Mouse (Mus musculus) midbrain, embryonic 12.5 days (tissue): ENCODE data around the gene Hoxd8. TPM values are rescaled to one million over a fixed set of nuclear protein-coding genes. Genes with fewer than 3 reads are reported as not detected.

ENCODE experiments used
- ATAC-seq: fragments of 200-750 bp; cut with Nextera tagmentation; 2 replicates; pipeline ENCODE4 v1.8.0; 2017; ENCODE audit warnings: low read depth, moderate TSS enrichment, moderate library complexity; ENCODE audit not compliant: low FRiP score
- H3K27ac ChIP-seq: fragments of 300-500 bp; sonication (generic); replicated peaks from 2 replicates; pipeline ENCODE4 v1.5.1; 2016; ENCODE audit warnings: mild to moderate bottlenecking
- H3K27me3 ChIP-seq: fragments of 300-500 bp; sonication (generic); 2 replicates; pipeline ENCODE4 v1.6.1; 2016; ENCODE audit warnings: mild to moderate bottlenecking
- H3K36me3 ChIP-seq: fragments of 300-500 bp; sonication (generic); 2 replicates; pipeline ENCODE4 v1.6.1; 2016
- H3K4me1 ChIP-seq: fragments of 300-500 bp; sonication (generic); 2 replicates; pipeline ENCODE4 v1.6.1; 2016
- H3K4me2 ChIP-seq: fragments of 300-500 bp; sonication (generic); replicated peaks from 2 replicates; pipeline ENCODE4 v1.6.1; 2016; ENCODE audit warnings: mild to moderate bottlenecking, moderate library complexity
- H3K4me3 ChIP-seq: fragments of 300-500 bp; sonication (generic); 2 replicates; pipeline ENCODE4 v1.5.1; 2016; ENCODE audit warnings: mild to moderate bottlenecking
- H3K9ac ChIP-seq: fragments of 300-500 bp; sonication (generic); replicated peaks from 2 replicates; pipeline ENCODE4 v1.6.1; 2016; ENCODE audit warnings: mild to moderate bottlenecking, moderate library complexity
- H3K9me3 ChIP-seq: fragments of 300-500 bp; sonication (generic); 2 replicates; pipeline ENCODE4 v1.6.1; 2016; ENCODE audit warnings: mild to moderate bottlenecking
- WGBS: fragments of 180-500 bp; shearing (Covaris S2); methylation state at CpG from one replicate; pipeline ENCODE4 v1.1.7; 2016; 5-methylcytosine and 5-hydroxymethylcytosine counted together
- polyA plus RNA-seq: library from polyadenylated mRNA; unstranded; fragments of >200 nt; fragmentation: Nextera tagmentation; extraction: Ambion mirVana; gene quantifications from 2 replicates; pipeline ENCODE4 v1.2.1, GENCODE M21; 2016

Gene Hoxd8
- polyA plus RNA-seq = 0.08 and 0.15 TPM in 2 replicates

DNA sequence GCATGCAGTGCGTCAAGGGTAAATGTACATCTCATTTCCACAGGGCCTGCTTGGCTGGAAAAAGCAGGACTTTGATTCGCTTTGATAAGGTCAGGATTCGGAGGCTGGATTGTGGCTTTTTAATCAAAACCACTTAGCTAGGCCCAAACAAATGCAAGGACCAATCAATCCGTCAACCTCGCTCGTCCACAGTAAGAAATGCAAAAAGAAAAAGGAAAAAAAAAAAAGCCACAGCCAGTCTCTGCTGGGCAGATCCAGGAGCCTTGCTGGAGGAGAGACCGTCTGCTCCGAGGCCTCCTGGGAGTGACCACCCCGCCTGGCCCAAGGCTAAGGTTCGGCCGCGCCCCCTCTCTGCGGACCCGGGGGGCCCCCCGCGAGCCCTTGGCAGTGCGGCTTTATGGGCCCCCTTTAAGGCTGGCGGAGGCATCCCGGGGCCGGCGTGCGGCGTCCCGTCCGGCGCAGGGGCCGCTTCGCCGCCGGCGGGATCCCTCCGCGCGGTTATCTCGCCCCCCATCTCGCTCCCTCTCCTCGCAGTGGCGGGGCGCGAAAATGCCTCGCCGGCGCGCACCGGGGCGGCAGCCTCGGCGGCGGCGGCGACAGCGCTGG lies at the start of gene Hoxd8:
Gene Hoxd8 (plus strand): TSS at position 223 of the 606 bp plus-strand sequence.
- 0 out of 2 replicates have a peak, but pooled peaks have one; percentile 27 for ATAC-seq
- peaks cover 13% of the 10 kb centered on the region for H3K4me1 ChIP-seq
- H3K27me3 ChIP-seq = peaks cover 92% of the 10 kb centered on the region
- 0 out of 2 replicates have a peak within 1 kb of the TSS, but pooled peaks have one; percentile 20 for H3K9ac ChIP-seq
- no peak within 1 kb of the TSS for H3K27ac ChIP-seq
- no peaks in the 10 kb centered on the region for H3K36me3 ChIP-seq
- peak within 1 kb of the TSS; percentile 38 for H3K4me3 ChIP-seq
- H3K9me3 ChIP-seq = no peaks in the 10 kb centered on the region
- under 1% methylated on average over 38 of the region's 52 CpGs for WGBS
- H3K4me2 ChIP-seq = peak within 1 kb of the TSS; percentile 53

- H3K4me2 ChIP-seq = peak overlapping the region; percentile 50; the same call in 1 of the 2 replicates
These were observed 49.5 kb upstream of the Hoxd8 start for GRCm38 (mm10) chr2:74654743-74655419.

DNA sequence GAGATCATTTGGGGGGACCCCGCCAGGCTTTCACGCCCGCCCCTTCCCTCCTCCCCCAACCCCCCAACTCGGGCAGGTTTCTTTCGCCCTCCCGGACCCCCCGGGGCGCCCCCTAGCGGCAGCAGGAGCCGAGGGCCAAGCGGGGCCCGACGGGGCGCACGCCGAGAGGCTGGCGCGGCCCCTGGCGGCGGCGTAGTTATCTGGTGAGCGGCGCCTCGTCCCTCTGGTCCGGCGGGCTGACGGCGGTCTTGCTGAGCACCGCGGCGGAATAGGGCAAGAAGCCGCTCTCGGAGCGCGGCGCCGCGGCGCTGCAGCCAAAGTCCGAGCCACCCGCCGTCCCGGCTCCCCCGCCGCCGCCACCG lies 49.0 kb upstream of the Hoxd8 start:
- WGBS = under 1% methylated on average over 42 of the region's 47 CpGs
- H3K9ac ChIP-seq = peak overlapping the region; percentile 31; the same call in 1 of the 2 replicates
- no peaks in the 10 kb centered on the region for H3K9me3 ChIP-seq
- no peaks in the 10 kb centered on the region for H3K36me3 ChIP-seq
- H3K4me3 ChIP-seq = peak overlapping the region; percentile 38
- H3K27ac ChIP-seq = no peak overlapping the region
- peaks cover 84% of the 10 kb centered on the region for H3K27me3 ChIP-seq
- no peak for ATAC-seq
- H3K4me1 ChIP-seq = peaks cover 7% of the 10 kb centered on the region
- peak overlapping the region; percentile 50 for H3K4me2 ChIP-seq

More at GRCm38 (mm10) chr2:74654743-74655419, 49.5 kb upstream of the Hoxd8 start:
- Histone ChIP-seq H3K27me3 (peaks cover 85% of the 10 kb centered on the region), H3K9me3 (no peaks in the 10 kb centered on the region), H3K36me3 (no peaks in the 10 kb centered on the region), H3K4me3 (0 out of 2 replicates have a peak overlapping the region, but pooled peaks have one; percentile 7), H3K4me1 (peaks cover 7% of the 10 kb centered on the region), H3K27ac (no peak overlapping the region), H3K9ac (no peak overlapping the region)
- no peak for ATAC-seq
- 3% methylated on average over 14 of the region's 20 CpGs for WGBS

DNA sequence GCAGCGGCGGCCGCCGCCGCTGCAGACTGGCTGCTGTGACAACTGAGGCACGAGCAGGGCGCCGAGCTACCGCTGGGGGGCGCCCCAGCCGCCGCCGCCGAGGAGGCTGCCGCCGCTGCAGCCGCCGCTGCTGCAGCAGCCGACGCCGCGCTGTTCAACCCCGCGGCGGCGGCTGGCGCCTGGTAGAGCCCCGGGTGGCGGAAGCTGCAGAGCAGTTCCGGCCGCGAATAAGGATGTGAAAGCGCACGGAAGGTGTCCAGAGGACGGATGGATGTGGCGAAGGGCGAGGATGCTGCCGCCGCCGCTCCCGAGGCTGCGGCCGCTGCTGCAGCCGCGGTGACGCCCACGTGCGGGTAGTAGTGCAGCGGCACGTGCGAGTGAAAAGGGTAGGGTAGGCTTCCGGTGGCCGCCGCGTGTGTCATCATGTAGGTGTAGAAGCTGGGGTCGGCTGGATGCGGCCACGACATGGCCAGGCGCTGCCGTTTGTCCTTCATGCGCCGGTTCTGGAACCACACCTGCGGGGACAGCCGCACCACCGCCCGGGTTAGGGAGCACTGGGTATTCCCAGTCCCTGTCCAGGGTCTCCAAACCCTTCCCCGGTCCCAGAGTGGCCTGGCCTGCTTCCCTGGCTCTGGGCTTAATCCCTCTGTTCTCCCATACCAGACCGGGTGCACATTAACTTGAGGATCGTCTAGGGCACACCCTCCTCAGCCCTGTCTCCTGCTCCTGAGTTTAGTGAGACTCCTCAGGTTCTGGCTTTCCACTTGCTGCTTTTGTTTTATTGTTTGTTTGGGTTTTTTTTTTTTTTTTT lies 48.4 kb upstream of the Hoxd8 start:
- H3K4me1 ChIP-seq = peaks cover 7% of the 10 kb centered on the region
- H3K27me3 ChIP-seq = peaks cover 85% of the 10 kb centered on the region
- peak overlapping the region; percentile 31; the same call in 1 of the 2 replicates for H3K9ac ChIP-seq
- no peak overlapping the region for H3K27ac ChIP-seq
- H3K36me3 ChIP-seq = no peaks in the 10 kb centered on the region
- H3K9me3 ChIP-seq = no peaks in the 10 kb centered on the region
- peak overlapping the region; percentile 38 for H3K4me3 ChIP-seq
- under 1% methylated on average over 64 of the region's 69 CpGs for WGBS
- H3K4me2 ChIP-seq = peak overlapping the region; percentile 50
- no peak; the same call in 1 of the 2 replicates for ATAC-seq

DNA sequence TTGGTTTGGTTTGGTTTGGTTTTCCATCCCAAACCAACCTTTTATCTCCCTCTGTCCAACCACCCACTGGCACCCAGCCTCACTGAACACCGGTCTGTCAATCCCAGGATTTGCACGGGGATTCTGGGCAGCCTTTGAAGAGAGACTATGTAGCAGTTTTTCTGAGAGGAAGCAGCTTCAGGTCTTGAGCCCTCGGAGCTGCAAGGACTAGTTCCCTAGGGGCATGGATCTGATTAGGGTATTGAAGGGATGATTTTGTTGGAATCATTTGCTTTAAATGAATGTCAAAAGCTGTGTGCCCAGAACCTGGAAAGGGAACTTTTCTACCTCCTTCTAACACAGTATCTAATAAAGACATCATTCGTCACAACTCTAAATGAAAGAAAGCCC lies 47.8 kb upstream of the Hoxd8 start:
- H3K27ac ChIP-seq = no peak overlapping the region

DNA sequence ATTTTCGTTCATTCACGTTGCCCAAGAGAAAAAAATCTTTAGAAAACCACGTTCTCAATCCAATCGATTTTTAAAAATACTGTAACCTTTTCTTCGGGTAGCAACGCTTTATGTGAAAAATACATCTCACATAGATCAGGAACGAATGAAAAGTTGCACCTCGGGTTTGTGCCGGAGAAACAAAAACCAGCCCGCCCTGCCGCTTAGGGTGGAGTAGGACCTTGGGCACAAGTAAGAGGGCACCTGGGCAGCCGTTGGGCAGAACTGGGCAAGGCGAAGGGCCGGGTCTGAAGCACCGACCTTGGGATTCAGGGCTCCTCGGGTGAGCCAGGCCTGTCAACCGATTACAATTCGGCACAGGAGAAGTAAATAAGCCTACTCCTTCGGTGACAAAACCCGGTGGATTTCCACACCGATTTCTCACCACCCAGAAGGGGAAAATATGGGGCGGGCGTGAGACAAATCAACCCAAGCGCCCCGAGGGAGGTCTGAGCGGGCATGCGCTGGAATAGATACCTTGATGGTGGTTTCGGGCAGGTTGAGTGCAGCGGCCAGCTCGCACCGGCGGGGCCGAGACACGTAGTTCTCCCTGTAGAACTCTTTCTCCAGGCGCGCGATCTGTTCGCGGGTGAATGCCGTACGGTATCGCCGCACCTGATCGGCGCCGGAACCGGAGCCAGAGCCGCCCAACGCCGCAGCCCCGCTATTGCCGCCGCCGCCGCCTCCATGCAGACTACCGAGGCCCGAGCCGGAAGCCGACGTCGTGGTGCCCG lies 47.0 kb upstream of the Hoxd8 start:
- Histone ChIP-seq H3K27me3 (peaks cover 87% of the 10 kb centered on the region), H3K27ac (no peak overlapping the region; the same call in 1 of the 2 replicates), H3K9ac (0 out of 2 replicates have a peak overlapping the region, but pooled peaks have one; percentile 6), H3K4me3 (peak overlapping the region; percentile 27), H3K4me2 (no peak overlapping the region), H3K9me3 (no peaks in the 10 kb centered on the region), H3K36me3 (no peaks in the 10 kb centered on the region), H3K4me1 (peaks cover 10% of the 10 kb centered on the region)
- no peak for ATAC-seq
- 3% methylated on average over 62 of the region's 62 CpGs for WGBS

More for the DNA sequence above, 47.8 kb upstream of the Hoxd8 start:
- Histone ChIP-seq H3K9ac (no peak overlapping the region), H3K4me2 (no peak overlapping the region), H3K4me1 (peaks cover 8% of the 10 kb centered on the region), H3K9me3 (no peaks in the 10 kb centered on the region), H3K4me3 (no peak overlapping the region; the same call in 1 of the 2 replicates), H3K36me3 (no peaks in the 10 kb centered on the region), H3K27me3 (peaks cover 87% of the 10 kb centered on the region)
- no peak for ATAC-seq
- WGBS = 2% methylated on average over 4 of the region's 4 CpGs

GRCm38 (mm10) chr2:74658024-74658666 lies 46.3 kb upstream of the Hoxd8 start:
- H3K9me3 ChIP-seq = no peaks in the 10 kb centered on the region
- H3K27me3 ChIP-seq = peaks cover 92% of the 10 kb centered on the region
- H3K4me1 ChIP-seq = peaks cover 10% of the 10 kb centered on the region
- peak overlapping the region; percentile 27 for H3K4me3 ChIP-seq
- H3K27ac ChIP-seq = peak overlapping the region; percentile 49; the same call in 1 of the 2 replicates
- H3K9ac ChIP-seq = no peak overlapping the region
- H3K36me3 ChIP-seq = no peaks in the 10 kb centered on the region
- WGBS = 2% methylated on average over 15 of the region's 15 CpGs
- no peak overlapping the region for H3K4me2 ChIP-seq
- no peak for ATAC-seq

GRCm38 (mm10) chr2:74658667-74659371 lies 45.6 kb upstream of the Hoxd8 start:
- no peak for ATAC-seq
- peak overlapping the region; percentile 27 for H3K4me3 ChIP-seq
- H3K4me2 ChIP-seq = 0 out of 2 replicates have a peak overlapping the region, but pooled peaks have one; percentile 5
- peak overlapping the region; percentile 49; the same call in 1 of the 2 replicates for H3K27ac ChIP-seq
- H3K9me3 ChIP-seq = no peaks in the 10 kb centered on the region
- H3K27me3 ChIP-seq = peaks cover 96% of the 10 kb centered on the region
- under 1% methylated on average over 47 of the region's 47 CpGs for whole genome bisulfite sequencing
- no peaks in the 10 kb centered on the region for H3K36me3 ChIP-seq
- H3K4me1 ChIP-seq = peaks cover 10% of the 10 kb centered on the region
- H3K9ac ChIP-seq = no peak overlapping the region

DNA sequence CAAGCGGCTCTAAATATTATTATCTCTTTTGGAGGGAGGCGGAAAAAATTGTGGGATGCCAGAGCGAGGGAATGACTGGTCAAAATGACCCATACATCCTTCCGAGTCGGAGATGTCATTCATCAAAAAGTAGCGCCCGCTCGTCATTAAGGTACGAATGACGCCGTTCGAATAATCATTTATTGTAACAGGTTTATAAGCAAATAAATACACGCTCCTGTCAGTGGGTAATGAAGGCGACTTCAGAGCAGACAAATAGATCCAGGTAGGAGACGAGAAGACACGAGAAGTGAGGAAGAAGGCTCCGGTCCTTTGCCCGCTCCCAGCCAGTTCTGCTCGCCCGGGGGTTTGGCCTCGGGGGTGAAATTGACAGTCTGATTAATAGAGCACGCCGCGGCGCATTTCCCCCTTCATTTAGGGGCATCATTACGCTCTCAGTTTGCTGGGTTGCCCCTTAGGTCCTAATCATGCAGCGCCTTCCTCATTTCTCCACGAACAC lies 44.9 kb upstream of the Hoxd8 start, which contains the start of gene Evx2:
Gene Evx2 (minus strand): TSS at position 51 of the 499 bp plus-strand sequence.
- Histone ChIP-seq H3K27me3 (peaks cover 96% of the 10 kb centered on the region), H3K4me3 (peak within 1 kb of the TSS; percentile 27), H3K9me3 (no peaks in the 10 kb centered on the region), H3K27ac (peak within 1 kb of the TSS; percentile 49; the same call in 1 of the 2 replicates), H3K4me2 (0 out of 2 replicates have a peak within 1 kb of the TSS, but pooled peaks have one; percentile 5), H3K9ac (no peak within 1 kb of the TSS), H3K4me1 (peaks cover 10% of the 10 kb centered on the region), H3K36me3 (no peaks in the 10 kb centered on the region)
- 2% methylated on average over 28 of the region's 28 CpGs for WGBS
- no peak for ATAC-seq
